Mouse (Mus musculus): Measurements from ENCODE around the gene Syap1. TPM values are rescaled to one million over a fixed set of nuclear protein-coding genes. Genes with fewer than 3 reads are reported as not detected.
"Not testable (repeated sequence)": the region's sequence is repeated elsewhere in the genome, so short reads cannot be mapped to it uniquely, and the experiment has no call there.

Syap1 gene
- total RNA-seq, 1 experiment from 2014 or later: 81.9 TPM

DNA sequence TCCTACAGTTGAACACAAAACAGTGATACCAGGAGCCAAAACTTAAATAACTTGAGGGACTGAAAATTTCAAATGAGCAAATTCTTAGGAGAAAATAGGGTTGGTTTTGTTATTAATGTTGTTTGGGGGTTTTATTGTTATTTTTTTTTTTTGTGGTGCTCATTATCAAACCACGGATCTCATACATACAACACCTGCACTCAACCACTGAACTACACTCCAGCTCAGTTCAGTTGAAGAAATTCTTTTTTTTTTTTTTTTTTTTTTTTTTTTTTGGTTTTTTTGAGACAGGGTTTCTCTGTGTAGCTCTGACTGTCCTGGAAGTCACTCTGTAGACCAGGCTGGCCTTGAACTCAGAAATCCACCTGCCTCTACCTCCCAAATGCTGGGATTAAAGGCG is 57.9 kb downstream of the Syap1 start:
- not testable (repeated sequence) for DNase-seq

- no peak for DNase-seq
These were observed 58.5 kb downstream of the Syap1 start for GRCm38 (mm10) chrX:162829741-162830140.

DNA sequence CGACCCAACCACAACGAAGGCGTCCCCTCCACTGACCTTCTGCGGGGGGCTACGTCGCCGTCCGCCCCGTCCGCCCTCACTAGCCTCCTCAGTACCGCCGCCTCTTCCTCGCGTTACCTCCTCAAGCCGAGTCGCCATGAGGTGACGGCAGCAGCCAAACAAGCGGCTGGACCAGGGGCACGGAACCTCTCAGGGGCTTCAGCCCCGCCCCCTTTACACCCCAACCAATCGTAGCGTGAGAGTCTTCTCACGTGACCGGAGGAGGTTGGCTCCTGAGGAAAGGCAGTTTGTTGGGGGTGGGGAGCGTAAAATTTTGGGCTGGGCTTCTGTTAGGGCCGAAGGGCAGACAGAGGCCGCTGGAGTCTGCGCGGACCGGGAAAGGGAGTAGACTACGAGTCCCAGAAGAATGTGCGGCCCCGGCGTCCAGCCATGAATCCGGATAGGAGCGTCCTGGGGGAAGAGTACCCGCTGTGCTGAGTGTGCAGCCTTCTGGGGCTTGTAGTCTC is 59.0 kb downstream of the Syap1 start, which contains the start of gene Txlng:
Txlng (minus strand) TSS at position 252 of the 506 bp plus-strand sequence.
- DNase-seq: peak; percentile 90

GRCm38 (mm10) chrX:162828783-162829182 is 59.5 kb downstream of the Syap1 start:
- no peak for DNase-seq

DNA sequence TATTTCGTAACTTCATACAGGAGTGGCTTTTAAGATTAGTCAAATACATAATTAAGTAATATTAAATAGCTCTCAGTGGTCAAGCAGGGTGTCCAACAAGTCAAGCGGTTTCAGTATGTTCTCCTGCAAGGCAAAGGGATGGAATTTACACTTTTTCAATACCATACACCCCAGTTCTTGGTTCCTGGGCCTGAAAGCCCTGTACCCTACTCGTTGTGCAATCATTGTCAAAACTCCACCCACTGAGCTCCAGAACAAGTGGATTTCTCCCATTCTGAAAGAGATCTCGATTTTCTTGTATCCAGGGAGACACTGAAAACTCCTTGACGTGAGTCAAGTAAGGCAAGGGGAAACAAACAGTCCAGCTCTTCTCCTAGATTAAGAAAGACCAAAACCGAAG is 60.2 kb downstream of the Syap1 start:
- no peak for DNase-seq

Small RNA genes lying within 50 kb of the gene (microRNA-seq; reads per million reads assigned to microRNA genes)
- gene Mir3473a: 0 reads per million in 2 experiments

Other genes starting within 250 kb of the Syap1 start
- 4.8 and 6.1 TPM in 2 replicates for gene Reps2, start 244.8 kb downstream of the Syap1 start, total RNA-seq (2021)
- 150 and 170 TPM in 2 replicates for gene Rbbp7, start 128.0 kb downstream of the Syap1 start, total RNA-seq (2021)
- gene Txlng, start 59.0 kb downstream of the Syap1 start, total RNA-seq (2021): 24.0 and 29.5 TPM in 2 replicates
- gene Ctps2, start 12.8 kb upstream of the Syap1 start, total RNA-seq (2021): 77.1 and 107 TPM in 2 replicates
- gene S100g, start 76.2 kb upstream of the Syap1 start, total RNA-seq (2021): not detected in 2 replicates